Mouse (Mus musculus) heart, embryonic 14.5 days (tissue): ENCODE results near the gene Nfkb2. TPM values are rescaled to one million over a fixed set of nuclear protein-coding genes. Genes with fewer than 3 reads are reported as not detected.

Source experiments
- ATAC-seq: fragments of 200-750 bp; cut with Nextera tagmentation; 2 replicates; pipeline ENCODE4 v1.8.0; 2017; ENCODE audit warnings: low read depth, moderate TSS enrichment; ENCODE audit not compliant: insufficient number of reproducible peaks, insufficient read depth, low FRiP score
- H3K27ac ChIP-seq, 2 experiments: fragments of 200-500 bp in 1 of 2; fragments of 300-500 bp in 1 of 2; sonication (generic) in 1 of 2; replicated peaks in 1 of 2; 2 replicates each; pipeline ENCODE4 v1.5.1; 2012 to 2014; ENCODE audit warnings: low read depth in 2 of 2, low read length in 2 of 2, control low read depth in 1 of 2, mild to moderate bottlenecking in 1 of 2, mixed read lengths in 1 of 2; ENCODE audit not compliant: control insufficient read depth in 1 of 2, insufficient read depth in 1 of 2
- H3K27me3 ChIP-seq: fragments of 300-500 bp; sonication (generic); 2 replicates; pipeline ENCODE4 v1.6.1; 2014; ENCODE audit warnings: mild to moderate bottlenecking, low read length, control low read depth; ENCODE audit not compliant: control insufficient read depth, insufficient read depth
- H3K36me3 ChIP-seq: fragments of 300-500 bp; sonication (generic); 2 replicates; pipeline ENCODE4 v1.6.1; 2014; ENCODE audit warnings: mild to moderate bottlenecking, control low read depth, low read length, mixed read lengths; ENCODE audit not compliant: control insufficient read depth, insufficient read depth
- H3K4me1 ChIP-seq, 2 experiments: fragments of 200-500 bp in 1 of 2; fragments of 300-500 bp in 1 of 2; sonication (generic) in 1 of 2; 2 replicates each; pipeline ENCODE4 v1.6.1; 2012 to 2014; ENCODE audit warnings: low read length in 2 of 2, control low read depth in 1 of 2, mixed read lengths in 1 of 2; ENCODE audit not compliant: control insufficient read depth in 2 of 2, insufficient read depth in 2 of 2
- H3K4me2 ChIP-seq: fragments of 300-500 bp; sonication (generic); 2 replicates; pipeline ENCODE4 v1.6.1; 2014; ENCODE audit warnings: mild to moderate bottlenecking, low read length
- H3K4me3 ChIP-seq, 2 experiments: fragments of 200-500 bp in 1 of 2; fragments of 300-500 bp in 1 of 2; sonication (generic) in 1 of 2; 2 replicates each; pipeline ENCODE4 v1.5.1; 2012 to 2014; ENCODE audit warnings: low read length in 2 of 2, mild to moderate bottlenecking in 2 of 2, control low read depth in 1 of 2, low read depth in 1 of 2, moderate library complexity in 1 of 2; ENCODE audit not compliant: control insufficient read depth in 1 of 2, insufficient read depth in 1 of 2
- H3K9ac ChIP-seq: fragments of 300-500 bp; sonication (generic); 2 replicates; pipeline ENCODE4 v1.6.1; 2014; ENCODE audit warnings: mild to moderate bottlenecking, low read length
- H3K9me3 ChIP-seq: fragments of 300-500 bp; sonication (generic); 2 replicates; pipeline ENCODE4 v1.6.1; 2016; ENCODE audit warnings: low read length, control low read depth; ENCODE audit not compliant: control insufficient read depth
- WGBS: fragments of 180-500 bp; shearing (Covaris S2); extraction: QIAGEN DNeasy Blood & Tissue Kit; methylation state at CpG from one replicate; pipeline ENCODE4 v1.1.7; 2014; 5-methylcytosine and 5-hydroxymethylcytosine counted together
- polyA plus RNA-seq: library from polyadenylated mRNA; unstranded; fragments of >200 nt; fragmentation: Nextera tagmentation; extraction: Ambion mirVana; gene quantifications from 2 replicates; pipeline ENCODE4 v1.2.1, GENCODE M21; 2014

The Nfkb2 gene
- polyA plus RNA-seq, 1 experiment from 2014 or later: 7.4 TPM

DNA sequence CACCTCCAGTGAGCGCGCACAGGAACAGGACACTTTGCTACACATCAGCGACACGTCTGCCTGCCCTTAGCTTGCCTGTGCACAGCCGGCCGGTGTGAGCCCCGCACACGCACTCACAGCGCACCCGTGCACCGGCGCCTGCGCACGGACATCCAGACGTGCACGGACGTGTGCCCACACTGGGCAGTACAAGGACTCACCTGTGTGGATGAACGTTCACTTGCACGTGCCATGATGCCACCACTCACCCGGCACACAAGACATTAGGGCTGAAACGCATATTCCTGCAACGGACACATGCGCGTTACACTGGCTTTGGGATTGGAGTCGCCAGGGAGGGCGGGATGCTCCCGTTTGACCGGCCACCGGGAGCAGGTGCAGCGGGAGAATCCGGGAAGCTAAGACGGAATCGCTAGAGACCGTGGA, 801 bp downstream of the Nfkb2 start:
- Histone ChIP-seq H3K36me3 (peaks cover 17% of the 10 kb centered on the region), H3K9ac (peak overlapping the region; percentile 86), H3K4me3 (peak overlapping the region; percentile 82 to 84), H3K4me1 (peaks cover 9 to 17% of the 10 kb centered on the region in 2 experiments; a peak in 3 of 4 replicates), H3K27me3 (0 out of 2 replicates have a peak, but pooled peaks cover 16% of the 10 kb centered on the region), H3K27ac (peak overlapping the region; percentile 58 to 86), H3K9me3 (no peaks in the 10 kb centered on the region), H3K4me2 (peak overlapping the region; percentile 99)
- ATAC-seq: peak; percentile 46
- WGBS: under 1% methylated on average over 34 of the region's 34 CpGs

- WGBS: under 1% methylated on average over 41 of the region's 43 CpGs
- Histone ChIP-seq H3K27me3 (0 out of 2 replicates have a peak, but pooled peaks cover 16% of the 10 kb centered on the region), H3K9ac (peak overlapping the region; percentile 86), H3K36me3 (peaks cover 24% of the 10 kb centered on the region), H3K9me3 (no peaks in the 10 kb centered on the region), H3K27ac (peak overlapping the region; percentile 58 to 86; a peak in 3 of 4 replicates), H3K4me3 (peak overlapping the region; percentile 82 to 84), H3K4me2 (peak overlapping the region; percentile 99), H3K4me1 (peaks cover 9 to 17% of the 10 kb centered on the region in 2 experiments; a peak in 3 of 4 replicates)
- ATAC-seq: peak; percentile 75
Observed at GRCm38 (mm10) chr19:46305432-46306267, 1.5 kb downstream of the Nfkb2 start.

- peak overlapping the region; percentile 99 for H3K4me2 ChIP-seq
- H3K4me3 ChIP-seq: peak overlapping the region; percentile 82 to 84
- no peak for ATAC-seq
- peaks cover 9 to 17% of the 10 kb centered on the region in 2 experiments; a peak in 3 of 4 replicates for H3K4me1 ChIP-seq
- H3K36me3 ChIP-seq: peaks cover 30% of the 10 kb centered on the region
- H3K27me3 ChIP-seq: 0 out of 2 replicates have a peak, but pooled peaks cover 16% of the 10 kb centered on the region
- peak overlapping the region in 1 of 2 experiments; percentile 86; a peak in 1 of 4 replicates for H3K27ac ChIP-seq
- H3K9me3 ChIP-seq: no peaks in the 10 kb centered on the region
- H3K9ac ChIP-seq: peak overlapping the region; percentile 86
- 54% methylated on average over 5 of the region's 5 CpGs for WGBS
Observed at GRCm38 (mm10) chr19:46306268-46306610, 2.1 kb downstream of the Nfkb2 start.

DNA sequence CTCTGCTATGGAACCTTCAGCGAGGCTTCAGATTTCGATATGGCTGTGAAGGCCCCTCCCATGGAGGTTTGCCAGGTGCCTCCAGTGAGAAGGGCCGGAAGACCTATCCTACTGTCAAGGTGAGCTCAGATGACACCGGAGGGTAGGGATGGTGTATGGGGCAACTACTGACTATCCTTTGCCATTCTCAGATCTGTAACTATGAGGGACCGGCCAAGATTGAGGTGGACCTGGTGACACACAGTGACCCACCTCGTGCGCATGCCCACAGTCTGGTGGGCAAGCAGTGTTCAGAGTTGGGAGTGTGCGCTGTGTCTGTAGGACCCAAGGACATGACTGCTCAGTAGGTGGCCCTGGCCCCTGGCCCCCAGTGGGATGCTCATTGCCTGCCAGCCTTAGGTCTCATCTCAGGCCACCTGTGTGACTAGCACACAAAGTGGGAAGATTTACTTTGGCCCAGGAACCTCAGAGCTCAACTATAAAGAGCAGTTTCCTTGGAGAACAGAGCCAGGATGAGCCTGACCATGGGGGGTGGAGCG, 2.7 kb downstream of the Nfkb2 start:
- H3K4me1 ChIP-seq: peaks cover 9 to 17% of the 10 kb centered on the region in 2 experiments; a peak in 3 of 4 replicates
- 0 out of 2 replicates have a peak, but pooled peaks cover 16% of the 10 kb centered on the region for H3K27me3 ChIP-seq
- WGBS: 89% methylated on average over 9 of the region's 9 CpGs
- ATAC-seq: no peak
- no peak overlapping the region for H3K4me3 ChIP-seq
- no peak overlapping the region for H3K27ac ChIP-seq
- no peaks in the 10 kb centered on the region for H3K9me3 ChIP-seq
- H3K9ac ChIP-seq: no peak overlapping the region
- peaks cover 36% of the 10 kb centered on the region for H3K36me3 ChIP-seq
- no peak overlapping the region for H3K4me2 ChIP-seq

DNA sequence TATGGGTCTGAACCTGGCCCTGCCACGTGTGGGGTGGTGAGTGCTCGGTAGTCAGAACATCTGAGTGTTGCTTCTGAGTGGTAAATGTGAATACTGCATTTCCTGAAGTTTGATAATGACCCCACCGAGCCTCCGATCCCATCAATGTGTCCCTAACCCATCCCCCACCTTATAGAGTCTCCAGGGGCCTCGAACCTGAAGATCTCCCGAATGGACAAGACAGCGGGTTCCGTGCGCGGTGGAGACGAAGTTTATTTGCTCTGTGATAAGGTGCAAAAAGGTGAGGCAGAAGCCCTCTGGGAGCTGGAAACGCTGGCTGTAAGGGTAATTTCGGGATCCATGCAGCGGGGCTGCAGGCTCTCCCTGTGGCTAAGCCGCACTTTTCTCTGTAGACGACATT, 3.7 kb downstream of the Nfkb2 start:
- ATAC-seq: no peak
- no peak overlapping the region for H3K4me2 ChIP-seq
- no peaks in the 10 kb centered on the region for H3K9me3 ChIP-seq
- H3K4me3 ChIP-seq: no peak overlapping the region
- H3K9ac ChIP-seq: no peak overlapping the region
- WGBS: 78% methylated on average over 16 of the region's 16 CpGs
- peaks cover 9 to 17% of the 10 kb centered on the region in 2 experiments; a peak in 3 of 4 replicates for H3K4me1 ChIP-seq
- peaks cover 16% of the 10 kb centered on the region; the same call in 1 of the 2 replicates for H3K27me3 ChIP-seq
- H3K36me3 ChIP-seq: peaks cover 43% of the 10 kb centered on the region
- H3K27ac ChIP-seq: no peak overlapping the region

DNA sequence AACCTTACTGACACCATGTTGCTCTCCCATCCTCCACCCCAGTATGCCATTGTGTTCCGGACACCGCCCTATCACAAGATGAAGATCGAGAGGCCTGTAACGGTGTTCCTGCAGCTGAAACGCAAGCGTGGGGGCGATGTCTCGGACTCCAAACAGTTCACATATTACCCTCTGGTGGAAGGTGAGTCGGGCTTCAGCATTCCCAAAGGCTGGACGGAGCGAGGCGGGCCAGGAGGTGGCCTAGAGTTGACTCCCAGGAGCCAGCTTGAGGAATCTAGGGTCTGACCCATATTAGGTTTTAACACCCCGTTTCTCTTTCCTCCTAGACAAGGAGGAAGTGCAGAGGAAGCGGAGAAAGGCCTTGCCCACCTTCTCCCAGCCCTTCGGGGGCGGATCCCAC, 4.2 kb downstream of the Nfkb2 start:
- Histone ChIP-seq H3K4me2 (no peak overlapping the region), H3K9ac (no peak overlapping the region), H3K27ac (no peak overlapping the region), H3K4me1 (peaks cover 9 to 17% of the 10 kb centered on the region in 2 experiments; a peak in 3 of 4 replicates), H3K27me3 (peaks cover 21% of the 10 kb centered on the region), H3K9me3 (no peaks in the 10 kb centered on the region), H3K4me3 (no peak overlapping the region), H3K36me3 (peaks cover 43% of the 10 kb centered on the region)
- 68% methylated on average over 16 of the region's 16 CpGs for WGBS
- no peak for ATAC-seq

DNA sequence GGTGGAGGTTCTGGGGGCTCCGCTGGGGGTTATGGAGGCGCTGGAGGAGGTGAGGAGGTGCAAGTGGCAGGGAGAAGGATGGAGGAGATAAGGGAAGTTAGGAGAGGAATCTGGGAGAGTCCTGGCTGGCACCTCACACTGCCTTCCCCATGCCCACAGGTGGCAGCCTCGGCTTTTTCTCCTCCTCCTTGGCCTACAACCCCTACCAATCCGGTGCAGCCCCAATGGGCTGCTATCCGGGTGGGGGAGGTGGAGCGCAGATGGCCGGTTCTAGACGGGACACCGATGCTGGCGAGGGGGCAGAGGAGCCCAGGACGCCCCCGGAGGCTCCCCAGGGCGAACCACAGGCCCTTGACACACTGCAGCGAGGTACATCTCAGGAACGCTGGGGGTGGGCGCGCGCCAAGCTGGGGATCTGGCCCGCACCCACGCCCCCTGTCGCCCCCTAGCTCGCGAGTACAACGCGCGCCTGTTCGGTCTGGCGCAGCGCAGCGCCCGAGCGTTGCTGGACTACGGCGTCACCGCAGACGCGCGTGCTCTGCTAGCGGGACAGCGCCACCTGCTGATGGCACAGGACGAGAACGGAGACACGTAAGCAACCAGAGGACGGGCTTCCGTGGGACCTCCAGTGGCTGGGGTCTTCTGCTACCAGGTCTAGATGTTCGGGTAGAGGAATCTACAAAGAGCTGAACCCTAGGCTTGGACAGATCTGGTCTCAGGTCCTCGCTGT, 4.8 kb downstream of the Nfkb2 start:
- 2% methylated on average over 44 of the region's 47 CpGs for WGBS
- H3K27me3 ChIP-seq: peaks cover 25% of the 10 kb centered on the region
- peak overlapping the region; percentile 68 for H3K9ac ChIP-seq

More for the DNA sequence above, 4.8 kb downstream of the Nfkb2 start:
- Histone ChIP-seq H3K4me3 (peak overlapping the region; percentile 35 to 40), H3K4me2 (peak overlapping the region; percentile 79), H3K4me1 (peaks cover 8 to 14% of the 10 kb centered on the region in 2 experiments; a peak in 3 of 4 replicates), H3K27ac (no peak overlapping the region), H3K9me3 (no peaks in the 10 kb centered on the region), H3K36me3 (peaks cover 43% of the 10 kb centered on the region)
- no peak for ATAC-seq
